Mouse (Mus musculus) hindbrain, postnatal 0 days (tissue): ENCODE data around the gene Tgfbr3. TPM values are rescaled to one million over a fixed set of nuclear protein-coding genes. Genes with fewer than 3 reads are reported as not detected.

Experiments
- ATAC-seq: fragments of 200-750 bp; cut with Nextera tagmentation; 2 replicates; pipeline ENCODE4 v1.8.0; 2017; ENCODE audit warnings: mild to moderate bottlenecking, moderate TSS enrichment, moderate library complexity
- DNase-seq: peaks from one replicate; pipeline ENCODE4 v3.0.0-alpha.2; 2015; ENCODE audit warnings: low spot score
- H3K27ac ChIP-seq: fragments of 300-500 bp; sonication (generic); 2 replicates; pipeline ENCODE4 v1.5.1; 2014; ENCODE audit warnings: mild to moderate bottlenecking
- H3K27me3 ChIP-seq: fragments of 300-500 bp; sonication (generic); 2 replicates; pipeline ENCODE4 v1.6.1; 2014; ENCODE audit warnings: low read length, mixed read lengths; ENCODE audit not compliant: insufficient read depth
- H3K36me3 ChIP-seq: fragments of 300-500 bp; sonication (generic); 2 replicates; pipeline ENCODE4 v1.6.1; 2014; ENCODE audit warnings: low read length, mixed read lengths; ENCODE audit not compliant: insufficient read depth
- H3K4me1 ChIP-seq: fragments of 300-500 bp; sonication (generic); 2 replicates; pipeline ENCODE4 v1.6.1; 2014; ENCODE audit warnings: antibody characterized with exemption, low read length, mixed read lengths; ENCODE audit not compliant: insufficient read depth
- H3K4me2 ChIP-seq: fragments of 300-500 bp; sonication (generic); 2 replicates; pipeline ENCODE4 v1.6.1; 2014; ENCODE audit warnings: low read depth, mild to moderate bottlenecking, low read length, moderate library complexity, mixed read lengths
- H3K4me3 ChIP-seq: fragments of 300-500 bp; sonication (generic); 2 replicates; pipeline ENCODE4 v1.5.1; 2014; ENCODE audit warnings: low read length
- H3K9ac ChIP-seq: fragments of 300-500 bp; sonication (generic); replicated peaks from 2 replicates; pipeline ENCODE4 v1.6.1; 2014; ENCODE audit warnings: mild to moderate bottlenecking, low read length, moderate library complexity, mixed read lengths
- H3K9me3 ChIP-seq: fragments of 300-500 bp; sonication (generic); 2 replicates; pipeline ENCODE4 v1.6.1; 2016; ENCODE audit warnings: low read length, mixed read lengths
- CTCF ChIP-seq: IDR thresholded peaks from 2 replicates; pipeline ENCODE4 v1.5.1; 2016; ENCODE audit warnings: antibody characterized with exemption, control low read depth, low read depth
- WGBS: fragments of 180-500 bp; shearing (Covaris S2); extraction: QIAGEN DNeasy Blood & Tissue Kit; methylation state at CpG from one replicate; pipeline ENCODE4 v1.1.7; 2014; 5-methylcytosine and 5-hydroxymethylcytosine counted together
- polyA plus RNA-seq: library from polyadenylated mRNA; unstranded; fragments of >200 nt; fragmentation: Nextera tagmentation; extraction: Ambion mirVana; gene quantifications from 2 replicates; pipeline ENCODE4 v1.2.1, GENCODE M21; 2015
- total RNA-seq: library from RNA; depleted of rRNA; stranded (reverse); fragments of >200 nt; gene quantifications from 2 replicates; pipeline ENCODE4 v1.2.3, GENCODE M21; 2014

The Tgfbr3 gene
- total and polyA plus RNA-seq, 2 experiments from 2014 or later: 4.8 to 21.7 TPM

- TF ChIP-seq CTCF: no peak
- Histone ChIP-seq H3K4me2 (no peak overlapping the region), H3K9ac (no peak overlapping the region), H3K27me3 (no peaks in the 10 kb centered on the region), H3K9me3 (no peaks in the 10 kb centered on the region), H3K4me1 (peaks cover 6% of the 10 kb centered on the region), H3K36me3 (no peaks in the 10 kb centered on the region), H3K27ac (no peak overlapping the region), H3K4me3 (no peak overlapping the region)
- no peak for DNase-seq
- WGBS: 62% methylated on average over 2 of the region's 2 CpGs
- no peak for ATAC-seq
Observed at GRCm38 (mm10) chr5:107217139-107217538, 72.3 kb downstream of the Tgfbr3 start.

DNA sequence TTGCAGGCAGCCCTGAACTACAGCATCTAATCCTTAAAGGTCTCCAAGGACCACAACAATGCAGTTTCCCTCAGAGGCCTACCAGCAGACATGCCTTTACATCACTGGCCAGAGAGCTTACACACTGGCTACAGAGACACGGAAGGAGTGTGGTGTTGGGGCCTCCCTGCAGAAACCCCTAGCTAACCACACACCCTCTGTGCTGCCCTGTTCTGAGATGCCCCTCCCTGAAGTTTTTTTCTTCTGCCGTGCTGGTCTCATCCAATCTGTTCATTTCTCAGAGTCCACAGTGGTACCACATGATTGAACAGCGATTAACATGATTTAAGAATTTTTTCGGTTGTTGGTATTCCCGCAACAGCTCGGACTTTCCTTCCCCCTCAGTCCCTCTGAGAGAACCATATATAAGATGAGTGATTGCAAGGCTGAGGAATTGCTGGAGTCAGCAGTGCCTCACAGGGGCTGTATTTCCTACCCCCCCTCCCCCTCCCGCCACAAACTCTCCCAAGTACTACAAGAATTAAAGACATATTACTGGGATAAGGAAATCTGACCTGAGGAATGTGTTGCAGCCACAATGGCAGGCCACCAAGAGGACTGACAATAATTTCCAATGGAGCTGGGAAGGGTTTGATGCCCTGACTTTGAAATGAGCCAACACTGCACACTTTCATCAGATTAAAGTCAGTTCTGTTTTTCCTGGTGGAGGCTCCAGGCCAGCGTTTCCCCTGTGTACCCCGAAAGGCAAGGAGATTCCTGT lies 75.9 kb downstream of the Tgfbr3 start:
- TF ChIP-seq CTCF: no peak
- no peak overlapping the region for H3K9ac ChIP-seq
- DNase-seq (no peak), ATAC-seq (no peak)
- no peak overlapping the region for H3K4me3 ChIP-seq
- H3K27me3 ChIP-seq: no peaks in the 10 kb centered on the region
- no peaks in the 10 kb centered on the region for H3K4me1 ChIP-seq
- no peaks in the 10 kb centered on the region for H3K36me3 ChIP-seq
- H3K9me3 ChIP-seq: no peaks in the 10 kb centered on the region
- WGBS: 80% methylated on average over 9 of the region's 9 CpGs
- no peak overlapping the region for H3K27ac ChIP-seq
- H3K4me2 ChIP-seq: no peak overlapping the region

DNA sequence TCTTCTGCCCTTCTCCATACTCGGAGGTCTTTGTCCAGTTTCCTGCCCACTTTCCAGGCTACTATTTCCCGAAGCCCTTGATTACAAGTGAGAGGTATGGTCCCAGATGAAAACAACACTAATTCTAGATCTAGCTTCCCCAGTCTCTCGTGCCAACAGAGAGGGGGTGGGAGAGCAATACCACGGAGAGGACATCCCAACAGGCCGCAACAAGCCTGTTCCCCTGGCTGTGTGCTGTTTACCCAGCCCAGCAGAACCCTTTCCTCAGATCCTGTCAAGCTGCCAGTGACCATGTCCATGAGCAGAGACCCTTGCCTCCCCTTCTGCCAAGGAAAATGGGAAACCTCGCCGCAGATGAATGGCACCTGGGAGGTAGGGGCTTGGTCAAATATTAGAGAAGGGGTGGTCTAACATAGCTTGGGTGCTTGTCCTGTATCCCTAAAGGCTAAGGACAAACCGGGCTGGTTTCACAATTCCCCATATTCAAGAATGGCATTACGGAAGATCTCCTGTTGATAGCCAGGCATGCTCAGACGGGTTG lies 77.5 kb downstream of the Tgfbr3 start:
- no peak for ATAC-seq
- 81% methylated on average over 10 of the region's 10 CpGs for WGBS

DNA sequence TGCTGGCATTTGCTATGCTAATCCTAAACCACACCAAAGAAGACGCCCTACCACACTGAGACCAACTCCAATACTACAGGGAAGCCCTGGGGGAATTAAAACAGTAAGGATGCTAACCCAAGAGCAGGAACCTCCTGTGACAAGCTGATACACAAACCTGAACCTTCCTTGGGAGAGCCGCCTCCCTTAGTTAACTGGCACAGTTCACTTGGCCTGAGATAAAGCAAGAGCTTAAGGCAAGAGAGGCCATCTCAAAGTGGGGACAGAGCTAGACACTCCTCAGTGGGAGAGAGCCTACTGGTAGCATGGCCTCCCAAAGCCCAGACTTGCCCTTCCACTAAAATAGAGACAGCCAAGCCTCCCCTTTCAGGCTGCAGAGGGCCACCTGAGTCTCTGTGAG lies 79.4 kb downstream of the Tgfbr3 start:
- no peak for ATAC-seq
- no peak for TF ChIP-seq CTCF
- H3K27ac ChIP-seq: no peak overlapping the region

More for the DNA sequence above, 77.5 kb downstream of the Tgfbr3 start:
- no peak for DNase-seq
- H3K9ac ChIP-seq: no peak overlapping the region
- H3K27ac ChIP-seq: no peak overlapping the region
- no peak for TF ChIP-seq CTCF
- H3K27me3 ChIP-seq: no peaks in the 10 kb centered on the region
- no peak overlapping the region for H3K4me3 ChIP-seq
- no peaks in the 10 kb centered on the region for H3K36me3 ChIP-seq
- H3K4me2 ChIP-seq: no peak overlapping the region
- no peaks in the 10 kb centered on the region for H3K4me1 ChIP-seq
- no peaks in the 10 kb centered on the region for H3K9me3 ChIP-seq

DNA sequence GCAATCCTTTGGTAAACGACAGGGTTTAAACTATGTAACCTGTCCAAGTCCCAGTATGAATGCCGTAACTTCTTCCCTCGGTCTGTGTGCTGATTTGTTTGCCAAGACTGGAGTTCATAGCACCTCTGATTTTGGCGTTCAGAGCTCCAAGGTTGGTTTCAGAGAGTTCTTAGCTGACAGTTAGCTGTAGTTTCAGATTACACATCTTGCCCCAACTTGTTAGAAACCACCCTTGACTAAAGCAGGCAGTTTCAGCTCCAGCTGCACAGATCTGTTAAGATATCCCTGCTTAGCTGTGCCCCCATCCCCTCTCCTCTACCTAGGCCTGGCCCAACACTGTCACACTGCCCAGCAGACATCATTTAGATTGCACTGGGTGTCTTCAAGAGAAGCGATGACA lies 81.5 kb downstream of the Tgfbr3 start:
- ATAC-seq (no peak), DNase-seq (no peak)
- Histone ChIP-seq H3K4me1 (no peaks in the 10 kb centered on the region), H3K4me2 (no peak overlapping the region), H3K9me3 (no peaks in the 10 kb centered on the region), H3K27me3 (no peaks in the 10 kb centered on the region), H3K27ac (no peak overlapping the region), H3K4me3 (no peak overlapping the region), H3K9ac (no peak overlapping the region), H3K36me3 (no peaks in the 10 kb centered on the region)
- WGBS: 84% methylated on average over 5 of the region's 5 CpGs
- no peak for TF ChIP-seq CTCF

More for the DNA sequence above, 79.4 kb downstream of the Tgfbr3 start:
- no peaks in the 10 kb centered on the region for H3K9me3 ChIP-seq
- no peaks in the 10 kb centered on the region for H3K4me1 ChIP-seq
- WGBS: 85% methylated on average over 2 of the region's 2 CpGs
- no peak overlapping the region for H3K9ac ChIP-seq
- no peak overlapping the region for H3K4me2 ChIP-seq
- no peak overlapping the region for H3K4me3 ChIP-seq
- no peak for DNase-seq
- no peaks in the 10 kb centered on the region for H3K36me3 ChIP-seq
- no peaks in the 10 kb centered on the region for H3K27me3 ChIP-seq

GRCm38 (mm10) chr5:107204306-107204705 lies 85.1 kb downstream of the Tgfbr3 start:
- no peak overlapping the region for H3K9ac ChIP-seq
- no peaks in the 10 kb centered on the region for H3K9me3 ChIP-seq
- no peaks in the 10 kb centered on the region for H3K27me3 ChIP-seq
- H3K27ac ChIP-seq: no peak overlapping the region
- no peak for DNase-seq
- no peak overlapping the region for H3K4me2 ChIP-seq
- H3K4me3 ChIP-seq: no peak overlapping the region
- no peak for ATAC-seq
- TF ChIP-seq CTCF: no peak
- H3K4me1 ChIP-seq: no peaks in the 10 kb centered on the region; the same call in 1 of the 2 replicates
- no peaks in the 10 kb centered on the region for H3K36me3 ChIP-seq
